11 mouse cellular contexts compared by ENCODE assay signal in the genomic region with DNA sequence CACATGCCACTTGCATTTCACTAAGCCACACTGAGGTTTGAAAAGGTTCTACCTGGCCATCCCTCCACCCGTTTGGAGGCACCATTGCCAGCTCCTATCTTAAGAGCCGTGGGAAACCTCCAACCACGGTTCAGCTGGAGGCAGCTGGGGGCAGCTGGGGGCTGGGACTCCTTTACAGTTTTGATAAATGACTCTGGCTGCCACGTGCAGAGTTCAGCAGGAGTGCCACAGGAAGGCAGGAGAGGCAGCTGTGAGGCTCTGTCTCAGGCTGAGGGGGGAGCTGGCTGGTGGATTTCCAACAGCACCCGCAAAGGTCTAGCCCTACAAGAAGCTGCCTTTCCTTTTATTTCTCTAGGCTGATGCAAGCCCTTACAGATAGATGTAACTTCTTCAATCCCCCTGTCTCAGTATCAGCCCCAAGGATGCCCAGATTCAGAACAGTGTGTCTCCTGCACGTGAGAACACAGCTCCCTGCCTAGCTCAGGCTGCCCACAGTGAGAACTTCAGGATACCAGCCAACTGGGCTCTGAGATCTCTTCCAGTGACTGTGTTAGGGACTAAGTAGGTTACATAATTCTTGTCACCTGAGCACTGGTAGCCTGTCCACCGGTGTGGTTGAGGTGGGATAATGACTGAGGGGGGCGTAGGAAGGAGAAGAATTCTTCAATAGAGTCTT. TPM values are rescaled to one million over a fixed set of nuclear protein-coding genes. Genes with fewer than 3 reads are reported as not detected.
A peak's percentile ranks its signal among the peaks of the same experiment; 100 is the strongest.
DNase-seq lines count a peak whose midpoint lies in the region; ATAC-seq and TF ChIP-seq lines count a peak whose summit lies in the region.
"Had no signal": no experiment of that assay in that cellular context is flagged by ENCODE, and none has a peak within 500 bp of the region (broad histone marks: within the 10 kb centered on the region; RNA-seq: fewer than 3 reads in every experiment).

No protein-coding gene starts in this region.

- peak; percentile 59 for DNase-seq in heart, postnatal 0 days (ENCODE audit: low spot score)
- no peak for DNase-seq in heart, adult 2 months
- DNase-seq in thymus, postnatal 0 days (ENCODE audit: low spot score) = peak; percentile 41
- no peak for DNase-seq in thymus, postnatal 14 days
- peak; percentile 65 for DNase-seq in limb, embryonic 11.5 days (ENCODE audit: low spot score)
- DNase-seq in left cerebral cortex, postnatal 36 days (ENCODE audit: low spot score in 2 of 2) = no peak
- DNase-seq: liver, postnatal 0 days; midbrain, embryonic 14.5 days had no signal

- TF ChIP-seq POLR2A in heart, adult 2 months (IDR thresholded peaks at IDR 0.05; ENCODE audit: insufficient read depth, low read depth, low read length) = no peak

- H3K27ac ChIP-seq in heart, postnatal 0 days (ENCODE audit: low read depth) = no peak overlapping the region
- no peak overlapping the region for H3K27ac ChIP-seq in heart, adult 2 months
- H3K27ac ChIP-seq in limb, embryonic 11.5 days (replicated peaks; ENCODE audit: low read depth, low read length) = no peak overlapping the region
- no peak overlapping the region for H3K27ac ChIP-seq in midbrain, embryonic 15.5 days
- H3K27ac ChIP-seq: embryonic facial prominence, embryonic 13.5 days had no signal

- H3K4me3 ChIP-seq in heart, postnatal 0 days (ENCODE audit: low read depth, low read length) = no peak overlapping the region
- H3K4me3 ChIP-seq in heart, adult 2 months = no peak overlapping the region
- H3K4me3 ChIP-seq in limb, embryonic 11.5 days (ENCODE audit: low read depth, low read length) = no peak overlapping the region
- no peak overlapping the region for H3K4me3 ChIP-seq in midbrain, embryonic 15.5 days
- H3K4me3 ChIP-seq: embryonic facial prominence, embryonic 13.5 days had no signal

- H3K27me3 ChIP-seq in heart, postnatal 0 days (ENCODE audit: control insufficient read depth, insufficient read depth, low read length) = no peaks in the 10 kb centered on the region
- no peaks in the 10 kb centered on the region for H3K27me3 ChIP-seq in heart, adult 2 months (ENCODE audit: control insufficient read depth, insufficient read depth, low read length)
- H3K27me3 ChIP-seq in limb, embryonic 11.5 days (ENCODE audit: control insufficient read depth, insufficient read depth, low read length) = no peaks in the 10 kb centered on the region
- H3K27me3 ChIP-seq in midbrain, embryonic 15.5 days (replicated peaks) = no peaks in the 10 kb centered on the region
- H3K27me3 ChIP-seq: embryonic facial prominence, embryonic 13.5 days had no signal

- H3K9ac ChIP-seq in heart, postnatal 0 days (replicated peaks; ENCODE audit: low read depth, low read length) = no peak overlapping the region
- H3K9ac ChIP-seq in heart, adult 2 months (ENCODE audit: low read depth, low read length) = no peak overlapping the region
- H3K9ac ChIP-seq in limb, embryonic 11.5 days (ENCODE audit: low read length) = no peak overlapping the region
- H3K9ac ChIP-seq in midbrain, embryonic 15.5 days = no peak overlapping the region
- H3K9ac ChIP-seq: embryonic facial prominence, embryonic 13.5 days; liver, postnatal 0 days had no signal

- ATAC-seq in heart, postnatal 0 days (ENCODE audit: insufficient read depth, low read depth) = peak; percentile 81
- ATAC-seq in limb, embryonic 11.5 days (ENCODE audit: insufficient number of reproducible peaks, low FRiP score, low TSS enrichment, low read depth) = peak; percentile 73
- no peak for ATAC-seq in midbrain, embryonic 15.5 days (replicated peaks)
- ATAC-seq: inflammation-experienced regulatory T-cells, adult 6 months; liver, postnatal 0 days had no signal

- intact Hi-C loops in heart, adult 2 months (cut with DNase I) = no loop called here
- intact Hi-C loops in left cerebral cortex, postnatal 36 days (cut with DNase I) = no loop called here

- no peaks in the 10 kb centered on the region for H3K36me3 ChIP-seq in heart, postnatal 0 days (replicated peaks; ENCODE audit: control insufficient read depth, insufficient read depth, low read length)
- no peaks in the 10 kb centered on the region for H3K36me3 ChIP-seq in heart, adult 2 months (ENCODE audit: control insufficient read depth, insufficient read depth, low read length)
- H3K36me3 ChIP-seq in limb, embryonic 11.5 days (ENCODE audit: control insufficient read depth, insufficient read depth, low read length) = no peaks in the 10 kb centered on the region
- H3K36me3 ChIP-seq in midbrain, embryonic 15.5 days (replicated peaks) = no peaks in the 10 kb centered on the region
- H3K36me3 ChIP-seq: embryonic facial prominence, embryonic 13.5 days had no signal

- TF ChIP-seq EP300 in heart, postnatal 0 days (IDR thresholded peaks at IDR 0.05; ENCODE audit: low read depth) = no peak
- TF ChIP-seq EP300 in heart, adult 2 months (IDR thresholded peaks at IDR 0.05; ENCODE audit: insufficient read depth, low read depth, low read length) = no peak

- no peaks in the 10 kb centered on the region for H3K79me2 ChIP-seq in heart, adult 2 months (replicated peaks; ENCODE audit: control insufficient read depth, insufficient read depth, low read length)

- peaks cover 10% of the 10 kb centered on the region for H3K4me1 ChIP-seq in heart, postnatal 0 days (ENCODE audit: control insufficient read depth, insufficient read depth)
- no peaks in the 10 kb centered on the region for H3K4me1 ChIP-seq in heart, adult 2 months (ENCODE audit: control insufficient read depth, insufficient read depth, low read length)
- H3K4me1 ChIP-seq in limb, embryonic 11.5 days (ENCODE audit: control insufficient read depth, insufficient read depth, low read length) = peaks cover 4% of the 10 kb centered on the region
- H3K4me1 ChIP-seq in midbrain, embryonic 15.5 days = no peaks in the 10 kb centered on the region

- H3K9me3 ChIP-seq in heart, postnatal 0 days (replicated peaks; ENCODE audit: control insufficient read depth, low read length) = no peaks in the 10 kb centered on the region
- no peaks in the 10 kb centered on the region for H3K9me3 ChIP-seq in limb, embryonic 11.5 days (ENCODE audit: control insufficient read depth, low read length)
- H3K9me3 ChIP-seq in midbrain, embryonic 15.5 days = no peaks in the 10 kb centered on the region
- H3K9me3 ChIP-seq: embryonic facial prominence, embryonic 13.5 days had no signal

- H3K4me2 ChIP-seq in heart, postnatal 0 days (ENCODE audit: low read depth, low read length) = no peak overlapping the region
- H3K4me2 ChIP-seq in limb, embryonic 11.5 days (ENCODE audit: low read depth, severe bottlenecking) = no peak overlapping the region
- no peak overlapping the region for H3K4me2 ChIP-seq in midbrain, embryonic 15.5 days
- H3K4me2 ChIP-seq: embryonic facial prominence, embryonic 13.5 days had no signal

- 21% methylated on average over 8 of the region's 8 CpGs for WGBS in heart, postnatal 0 days
- 26% methylated on average over 8 of the region's 8 CpGs for WGBS in heart, adult 2 months
- 34% methylated on average over 8 of the region's 8 CpGs for WGBS in limb, embryonic 11.5 days
- 54% methylated on average over 8 of the region's 8 CpGs for WGBS in midbrain, embryonic 15.5 days

- no peak for TF ChIP-seq CTCF in heart, postnatal 0 days (IDR thresholded peaks at IDR 0.05; ENCODE audit: low read depth)
- TF ChIP-seq CTCF in heart, adult 2 months (IDR thresholded peaks at IDR 0.05) = no peak

RNA-seq across cellular contexts. Expression of gene Pabpc4, which starts 1.9 kb away (rescaled TPM):
- 350 and 355 TPM in 2 replicates for total RNA-seq in heart, postnatal 0 days (2014; rRNA removed; ENCODE audit: low replicate concordance)
- 54.6 and 55.3 TPM in 2 replicates for polyA plus RNA-seq in heart, postnatal 0 days (2015; fragmentation: Nextera tagmentation; extraction: Ambion mirVana)
- 100 to 1,000 TPM; 336 to 376 TPM for total RNA-seq in heart, adult 2 months (2021)
- 207 and 299 TPM in 2 replicates for polyA plus RNA-seq in heart, adult 2 months (2012; rRNA removed)
- polyA plus RNA-seq in thymus, postnatal 0 days (2015; fragmentation: Nextera tagmentation; extraction: Ambion mirVana) = 26.1 and 26.4 TPM in 2 replicates
- 50.5 and 56.2 TPM in 2 replicates for polyA plus RNA-seq in limb, embryonic 11.5 days (2014; fragmentation: Nextera tagmentation; extraction: Ambion mirVana)
- total RNA-seq in left cerebral cortex, postnatal 36 days (2021) = 10 to 100 TPM; 38.7 to 41.9 TPM
- 30.5 and 31.8 TPM in 2 replicates for polyA plus RNA-seq in midbrain, embryonic 15.5 days (2015; fragmentation: Nextera tagmentation; extraction: Ambion mirVana)

RNA-seq across cellular contexts. Expression of gene Heyl, which starts 26.9 kb away (rescaled TPM):
- 9.0 and 12.3 TPM in 2 replicates for total RNA-seq in heart, postnatal 0 days (2014; rRNA removed; ENCODE audit: low replicate concordance)
- polyA plus RNA-seq in heart, postnatal 0 days (2015; fragmentation: Nextera tagmentation; extraction: Ambion mirVana) = 8.9 and 9.0 TPM in 2 replicates
- 10 to 100 TPM; 15.8 to 16.5 TPM for total RNA-seq in heart, adult 2 months (2021)
- polyA plus RNA-seq in heart, adult 2 months (2012; rRNA removed) = 16.8 and 21.3 TPM in 2 replicates
- polyA plus RNA-seq in thymus, postnatal 0 days (2015; fragmentation: Nextera tagmentation; extraction: Ambion mirVana) = 2.3 and 3.7 TPM in 2 replicates
- polyA plus RNA-seq in limb, embryonic 11.5 days (2014; fragmentation: Nextera tagmentation; extraction: Ambion mirVana) = 2.4 and 2.7 TPM in 2 replicates
- total RNA-seq in left cerebral cortex, postnatal 36 days (2021) = 1 to 10 TPM; 4.4 TPM
- 6.9 and 7.0 TPM in 2 replicates for polyA plus RNA-seq in midbrain, embryonic 15.5 days (2015; fragmentation: Nextera tagmentation; extraction: Ambion mirVana)

RNA-seq across cellular contexts. Expression of gene Nt5c1a, which starts 58.9 kb away (rescaled TPM):
- 3.4 and 14.6 TPM in 2 replicates for total RNA-seq in heart, postnatal 0 days (2014; rRNA removed; ENCODE audit: low replicate concordance)
- polyA plus RNA-seq in heart, postnatal 0 days (2015; fragmentation: Nextera tagmentation; extraction: Ambion mirVana) = 1.7 and 2.4 TPM in 2 replicates
- 10 to 100 TPM; 50.8 to 57.6 TPM for total RNA-seq in heart, adult 2 months (2021)
- polyA plus RNA-seq in heart, adult 2 months (2012; rRNA removed) = 19.6 and 41.6 TPM in 2 replicates
- polyA plus RNA-seq in thymus, postnatal 0 days (2015; fragmentation: Nextera tagmentation; extraction: Ambion mirVana) = not detected in 2 replicates
- not detected in 2 replicates for polyA plus RNA-seq in limb, embryonic 11.5 days (2014; fragmentation: Nextera tagmentation; extraction: Ambion mirVana)
- 10 to 100 TPM in 1 of 2 experiments, 1 to 10 TPM in 1; 8.9 to 10.0 TPM for total RNA-seq in left cerebral cortex, postnatal 36 days (2021)
- 0.32 TPM in 1 of 2 replicates, not detected in the other for polyA plus RNA-seq in midbrain, embryonic 15.5 days (2015; fragmentation: Nextera tagmentation; extraction: Ambion mirVana)
- polyA plus RNA-seq: embryonic facial prominence, embryonic 13.5 days; inflammation-experienced regulatory T-cells, adult 6 months; liver, postnatal 0 days; midbrain, embryonic 14.5 days had no signal

Comparison
In these comparisons a context has a peak if more than half of its experiments do, and no peak if none do; other contexts are left out.
1. DNase-seq: peak in heart, postnatal 0 days (single experiment), thymus, postnatal 0 days (single experiment) and limb, embryonic 11.5 days (single experiment); none in heart, adult 2 months (0 of 2), thymus, postnatal 14 days (single experiment) and left cerebral cortex, postnatal 36 days (0 of 2).